Mouse (Mus musculus): ENCODE measurements at regions not wholly inside any gene's neighbourhood (a gene's known extent, or its start where the extent isn't known, plus 50 kb on each side); places are given as distances from the start of the nearest gene placed in this dataset.

- no peak overlapping the region for H3K4me3 ChIP-seq
- no peak for DNase-seq (ENCODE audit: low spot score in 2 of 2)
- H3K27ac ChIP-seq = no peak overlapping the region
- TF ChIP-seq CTCF (conservative IDR thresholded peaks at IDR 0.05) = peak; percentile 29
Observed at GRCm38 (mm10) chr17:27260116-27260515, 55.8 kb upstream of the Lemd2 start.

GRCm38 (mm10) chr17:27257345-27257744 is 53.1 kb upstream of the Lemd2 start:
- no peak for DNase-seq (ENCODE audit: low spot score in 2 of 2)
- TF ChIP-seq CTCF (conservative IDR thresholded peaks at IDR 0.05) = peak; percentile 77
- Histone ChIP-seq H3K4me3 (no peak overlapping the region), H3K27ac (no peak overlapping the region)

GRCm38 (mm10) chr17:27255804-27256203 is 51.5 kb upstream of the Lemd2 start:
- Histone ChIP-seq H3K27ac (no peak overlapping the region), H3K4me3 (no peak overlapping the region)
- TF ChIP-seq CTCF (conservative IDR thresholded peaks at IDR 0.05) = no peak
- no peak for DNase-seq (ENCODE audit: low spot score in 2 of 2)

Small RNA genes in the stretch of these regions (microRNA-seq; reads per million reads assigned to microRNA genes)
- gene Mir7214 = 0 reads per million in 2 experiments
- 0 reads per million in 2 experiments for gene Mir7216
- gene Mir7217 = 0 reads per million in 2 experiments
- 0 reads per million in 2 experiments for gene Mir7218
